Mouse (Mus musculus) 416B (cell line): Measurements from ENCODE around the gene Net1.
"Not testable (repeated sequence)": the region's sequence is repeated elsewhere in the genome, so short reads cannot be mapped to it uniquely, and the experiment has no call there.

Source experiments
- DNase-seq: peaks from one replicate; pipeline ENCODE4 v3.0.0; 2011; ENCODE audit warnings: low read depth

Net1 gene

DNA sequence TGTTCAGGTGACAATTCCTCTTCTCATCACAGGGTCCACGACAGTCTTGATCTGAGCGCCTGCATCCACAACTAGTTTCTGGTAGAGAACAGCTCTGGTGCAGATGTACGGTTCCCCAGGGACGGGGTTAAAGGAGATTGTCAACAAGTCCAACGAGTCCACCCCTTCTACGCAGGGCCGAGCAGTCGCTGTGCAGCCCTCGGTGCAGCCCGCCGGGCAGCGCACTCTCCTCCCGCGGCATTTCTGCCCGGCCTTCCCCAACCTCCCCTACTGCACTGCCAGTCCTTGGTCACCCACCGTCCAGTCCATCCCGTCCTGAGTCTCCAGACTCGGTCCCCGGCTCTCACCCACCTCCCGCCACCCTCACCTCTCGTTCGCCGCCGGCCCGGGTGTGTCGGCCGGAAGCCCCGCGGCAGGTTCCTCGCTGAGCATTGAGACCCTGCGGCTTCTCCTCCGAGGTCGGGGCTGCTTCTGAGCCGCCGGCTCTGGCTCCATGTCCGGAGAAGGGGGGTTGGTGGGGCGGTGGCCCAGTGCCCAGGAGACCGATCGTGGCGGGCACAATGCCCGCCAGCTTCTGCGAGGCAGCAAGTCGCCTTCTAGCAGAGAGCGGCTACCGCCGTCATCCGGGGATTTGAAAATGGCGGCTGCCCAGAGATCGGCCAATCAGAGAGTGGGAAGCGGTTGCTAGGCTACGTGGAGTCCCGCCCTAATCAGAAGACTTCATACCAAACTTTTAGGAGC, at the start of gene Net1, which contains the start of gene Tubal3:
Net1 (minus strand) TSS at position 650 of the 741 bp plus-strand sequence.
Tubal3 (plus strand) TSS at position 704 of the 741 bp plus-strand sequence.
- DNase-seq = peak; percentile 91

DNA sequence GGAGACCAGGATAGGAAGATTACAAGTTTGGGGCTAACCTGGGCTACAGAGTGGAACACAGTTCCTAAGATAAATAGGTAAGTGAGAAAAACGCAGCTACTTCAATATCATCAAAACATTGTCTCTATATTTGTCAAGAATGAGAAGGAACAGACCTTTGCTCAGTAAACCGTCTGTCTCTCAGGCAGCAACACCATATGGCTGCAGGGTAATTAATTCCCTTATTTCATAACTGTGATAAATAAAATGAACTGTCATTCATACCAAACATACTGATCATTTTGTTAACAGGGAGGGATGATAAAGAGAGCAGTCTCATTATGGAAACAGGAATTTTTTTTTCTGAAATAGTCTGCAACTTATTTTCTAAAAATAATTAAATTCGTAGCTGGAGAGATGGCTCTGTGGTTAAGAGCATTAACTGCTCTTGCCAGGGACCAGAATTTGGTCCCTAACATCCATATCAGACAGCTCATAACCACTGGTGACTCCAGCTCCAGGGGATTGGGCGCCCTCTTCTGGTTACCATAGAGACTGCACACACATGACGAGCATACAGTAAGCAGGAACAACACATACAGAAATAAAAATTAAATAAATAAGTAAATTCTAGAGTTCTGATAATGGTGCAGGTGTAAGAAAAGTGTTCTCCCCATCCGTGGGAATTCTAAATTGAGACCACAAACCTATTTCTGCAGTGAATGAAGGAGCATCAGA, 33.3 kb upstream of the Net1 start:
- DNase-seq = peak; percentile 11

DNA sequence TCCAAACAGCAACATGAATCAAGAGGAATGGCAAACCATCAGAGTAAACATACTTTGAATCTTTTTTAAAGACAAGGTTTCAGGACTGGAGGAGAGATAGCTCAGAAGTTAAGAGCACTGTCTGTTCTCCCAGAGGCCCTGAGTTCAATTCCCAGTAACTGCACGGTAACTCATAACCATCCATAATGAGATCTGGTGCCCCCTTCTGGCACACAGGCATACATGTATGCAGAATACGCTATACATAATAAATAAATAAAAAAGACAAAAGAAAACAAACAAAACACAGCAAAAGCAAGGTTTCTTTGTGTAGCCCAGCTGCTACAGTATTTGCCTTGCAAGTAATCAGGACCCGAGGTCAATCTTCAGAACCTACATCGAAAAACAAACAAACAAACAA, 31.5 kb upstream of the Net1 start:
- peak; percentile 5 for DNase-seq

DNA sequence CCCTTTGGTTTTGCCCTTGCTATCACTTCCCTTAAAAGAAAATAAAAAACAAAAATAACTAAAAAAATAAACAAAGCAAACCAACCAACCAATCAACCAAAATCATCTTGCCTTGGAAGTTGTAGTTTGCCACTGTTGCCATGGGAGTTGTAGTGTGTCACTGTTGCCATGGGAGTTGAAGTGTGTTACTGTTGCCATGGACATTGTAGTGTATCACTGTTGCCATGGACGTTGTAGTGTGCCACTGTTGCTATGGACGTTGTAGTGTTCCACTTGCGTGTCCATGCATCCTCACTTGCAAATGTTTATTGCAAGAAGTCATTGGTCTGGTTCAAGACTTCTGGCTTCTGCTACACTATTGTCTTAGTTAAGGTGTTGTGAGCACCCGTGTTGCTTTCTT, 29.2 kb upstream of the Net1 start:
- no peak for DNase-seq

DNA sequence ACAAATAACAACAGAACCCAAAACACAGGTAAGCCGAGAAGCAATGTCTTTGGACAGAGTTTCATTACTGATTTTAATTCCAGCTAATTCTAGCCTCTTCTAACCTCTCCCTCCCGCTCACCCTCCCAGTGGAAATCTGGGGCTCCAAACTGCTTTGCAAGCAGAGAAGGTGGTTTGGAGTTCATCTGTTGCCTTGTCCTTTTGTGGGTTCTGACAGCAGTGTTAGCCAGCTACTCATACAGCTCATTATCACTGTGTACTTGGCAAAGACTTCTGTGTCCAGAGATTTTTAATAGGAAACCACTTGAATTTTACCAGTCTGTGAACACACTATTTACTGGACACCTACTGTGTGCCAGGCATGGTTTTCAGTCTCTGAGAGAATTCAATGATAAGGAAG, 27.2 kb upstream of the Net1 start, which contains the start of gene Ucn3:
Ucn3 (minus strand) TSS at position 101 of the 400 bp plus-strand sequence.
- no peak for DNase-seq

DNA sequence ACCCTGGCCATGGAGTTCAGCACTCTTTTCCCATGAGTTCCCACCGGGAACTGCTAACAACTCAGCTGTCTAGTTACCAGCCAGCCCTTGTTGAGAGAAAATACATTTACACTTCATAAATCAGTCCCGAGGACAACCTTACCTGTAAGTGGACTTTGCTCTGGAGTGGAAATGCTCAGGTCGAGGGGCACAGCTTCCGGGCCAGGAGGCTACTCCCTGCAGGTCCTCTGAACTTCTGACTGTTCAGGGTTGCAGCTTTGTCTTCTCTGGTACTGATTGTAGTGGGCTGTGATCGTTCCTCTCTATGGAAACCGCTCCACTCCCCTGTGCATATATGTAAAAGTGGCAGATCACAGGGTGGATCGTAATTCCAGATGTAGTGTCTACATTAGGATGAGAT, 26.7 kb upstream of the Net1 start:
- DNase-seq = no peak

DNA sequence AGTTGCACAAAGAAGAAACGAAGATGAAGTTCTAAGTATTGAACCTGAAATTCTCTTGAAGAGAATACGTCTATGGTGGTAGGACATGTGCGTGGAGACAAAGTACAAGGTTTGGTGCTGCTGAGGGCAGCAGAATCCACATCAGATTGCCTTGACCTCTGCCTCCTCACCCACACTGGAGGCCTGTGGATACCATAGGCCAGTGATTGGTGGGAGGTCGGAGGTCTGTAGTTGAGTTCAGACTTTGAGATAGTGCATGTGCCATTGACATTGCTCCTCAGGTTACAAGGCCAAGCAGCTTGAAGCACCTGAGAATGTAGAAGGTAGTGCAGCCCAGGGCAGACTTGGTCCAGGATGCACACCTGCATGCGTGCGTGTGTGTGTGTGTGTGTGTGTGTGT, 8.0 kb upstream of the Net1 start:
- DNase-seq = no peak

DNA sequence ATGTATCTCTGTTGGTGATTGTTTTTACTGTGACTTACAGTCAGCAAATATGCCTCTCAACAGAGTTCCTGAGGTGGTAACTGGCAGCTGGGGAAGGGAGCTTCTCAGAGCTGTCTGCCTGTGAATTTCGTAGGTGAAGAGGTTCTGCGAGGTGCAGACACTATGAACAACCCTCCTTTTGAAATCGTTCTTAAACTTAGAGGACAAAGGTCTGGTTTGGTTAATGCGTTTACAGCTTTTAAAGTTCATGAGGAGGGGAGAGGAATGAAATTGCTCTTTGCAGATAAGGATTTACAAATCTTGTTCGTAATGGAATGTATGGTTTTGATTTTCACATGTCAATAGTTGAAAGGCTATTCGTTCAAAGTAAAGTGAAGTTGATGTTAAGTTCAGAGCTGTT, 7.6 kb upstream of the Net1 start:
- DNase-seq = no peak

DNA sequence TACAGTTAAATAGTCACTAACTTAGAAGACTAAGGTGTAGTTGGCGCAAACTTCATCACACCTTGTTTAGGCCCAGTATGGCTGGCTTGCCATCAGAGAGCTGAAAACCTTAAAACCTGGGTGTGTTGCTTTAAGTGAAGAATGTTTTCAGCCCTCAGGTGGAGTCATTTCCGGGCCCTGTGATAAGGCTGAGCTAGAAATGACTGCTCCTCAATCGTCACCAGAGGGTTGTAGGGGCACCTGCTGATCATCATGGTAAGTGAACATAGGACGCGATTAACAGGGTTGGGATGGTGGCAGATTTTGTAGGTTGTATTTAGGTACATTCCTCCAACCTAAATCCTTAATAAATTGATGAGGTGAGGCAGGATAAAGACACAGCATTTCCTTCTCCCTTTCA, 6.5 kb upstream of the Net1 start:
- no peak for DNase-seq

DNA sequence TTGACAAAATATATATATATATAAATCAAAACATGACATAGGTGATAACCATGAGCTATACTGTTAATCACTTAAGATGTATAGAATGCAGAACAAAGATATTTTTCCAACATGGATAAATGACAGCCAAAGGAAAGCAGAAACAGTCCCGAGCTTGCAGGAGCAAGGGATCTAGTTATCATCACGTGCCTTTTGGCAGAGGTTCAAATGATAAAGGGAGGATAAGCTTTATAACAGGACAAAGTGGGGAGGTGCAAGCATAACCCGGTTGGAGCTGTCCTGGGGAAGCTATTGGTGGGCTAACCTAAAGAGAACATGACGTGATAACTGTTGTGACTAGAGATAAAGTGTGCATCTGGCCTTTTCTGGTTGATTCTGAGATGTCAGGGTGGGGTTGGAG, 4.5 kb downstream of the Net1 start:
- DNase-seq = no peak

DNA sequence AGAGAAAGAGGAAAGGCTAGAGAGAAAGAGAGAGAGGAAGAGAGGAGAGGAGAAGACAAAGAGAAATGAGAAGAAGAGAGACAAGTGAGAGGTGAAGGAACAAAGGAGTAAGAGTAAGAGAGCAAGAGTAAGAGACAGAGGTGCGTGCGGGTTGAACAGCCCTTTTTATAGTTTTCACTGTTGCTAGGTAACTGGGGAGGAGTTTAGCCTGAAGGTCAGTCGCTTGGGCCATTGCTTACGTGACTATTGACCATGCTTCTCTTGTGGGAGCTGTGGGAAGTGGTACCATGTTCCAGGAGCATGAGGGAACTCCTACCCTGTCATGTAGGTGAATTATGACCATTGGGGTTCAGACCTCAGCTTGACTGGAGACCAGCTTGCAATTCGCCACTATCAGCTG, 7.7 kb downstream of the Net1 start:
- DNase-seq = no peak

DNA sequence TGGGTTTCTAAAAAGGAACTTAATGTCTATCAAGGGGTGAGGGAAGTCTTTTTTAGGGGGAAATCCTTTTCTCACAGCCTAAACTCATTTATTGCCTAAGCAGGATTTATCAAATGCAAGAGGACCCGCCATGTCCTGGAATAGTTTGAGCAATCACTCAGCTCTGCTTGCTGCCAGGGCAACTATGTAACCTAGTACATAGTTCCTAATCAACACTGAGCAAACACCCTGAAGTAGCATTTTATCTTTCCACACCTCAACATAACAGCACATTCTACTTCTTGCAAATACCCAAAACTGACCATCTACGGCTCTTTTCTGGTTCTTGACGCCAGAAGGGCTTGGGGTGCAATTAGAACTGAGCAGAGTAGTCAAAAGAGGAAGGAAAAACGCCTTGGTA, 9.8 kb downstream of the Net1 start:
- no peak for DNase-seq

DNA sequence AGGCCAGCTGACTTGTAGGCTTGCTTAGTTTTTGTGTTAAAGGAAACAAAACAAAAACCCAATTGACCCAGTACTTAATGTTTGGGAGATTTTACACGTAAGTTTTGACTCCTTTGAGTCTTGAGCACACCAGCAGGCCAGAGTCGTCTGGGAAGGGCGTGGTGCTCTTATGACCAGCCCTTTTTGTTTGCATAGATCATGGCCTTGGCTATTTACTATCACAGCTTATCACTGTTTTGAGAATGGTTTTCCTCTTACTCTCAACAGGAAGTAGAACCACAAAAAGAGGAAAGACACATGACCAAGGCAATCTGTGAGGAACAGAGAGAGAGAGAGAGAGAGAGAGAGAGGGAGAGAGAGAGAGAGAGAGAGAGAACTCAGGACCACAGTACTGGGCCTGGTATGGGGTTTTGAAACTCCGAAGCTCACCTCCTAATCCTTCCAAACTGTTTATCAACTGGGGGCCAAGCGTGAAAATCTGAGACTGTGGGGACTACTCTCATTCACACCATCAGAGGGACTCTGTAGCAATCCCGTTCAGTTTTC, 10.8 kb downstream of the Net1 start:
- no peak for DNase-seq

DNA sequence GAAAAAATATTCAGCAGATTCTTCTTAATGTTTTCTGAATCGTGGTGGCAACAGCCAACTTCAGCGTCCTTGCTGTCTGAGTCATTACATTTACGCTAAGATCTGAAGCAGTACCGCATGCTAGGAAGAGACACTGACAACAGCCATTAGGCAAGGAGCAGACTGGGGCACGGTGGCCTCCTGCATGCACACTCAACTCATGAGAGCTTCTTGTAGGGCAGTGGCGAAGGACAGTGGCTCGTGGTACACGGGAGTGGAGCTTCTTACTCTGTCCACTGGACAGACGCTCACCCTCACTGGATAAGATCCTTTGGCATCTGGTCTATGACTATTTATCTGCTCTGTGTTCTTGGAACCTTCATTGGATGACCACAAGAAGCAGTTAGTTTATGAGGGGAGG, 18.7 kb downstream of the Net1 start:
- no peak for DNase-seq

DNA sequence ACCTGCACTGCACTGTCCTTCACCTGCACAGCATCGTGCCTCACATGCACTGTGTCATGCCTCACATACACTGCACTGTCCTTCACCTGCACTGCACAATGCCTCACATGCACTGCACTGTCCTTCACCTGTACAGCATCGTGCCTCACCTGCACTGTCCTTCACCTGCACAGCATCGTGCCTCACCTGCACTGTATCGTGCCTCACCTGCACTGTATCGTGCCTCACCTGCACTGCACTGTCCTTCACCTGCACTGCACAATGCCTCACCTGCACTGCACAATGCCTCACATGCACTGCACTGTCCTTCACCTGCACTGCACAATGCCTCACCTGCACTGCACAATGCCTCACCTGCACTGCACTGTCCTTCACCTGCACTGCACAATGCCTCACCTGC, 19.8 kb downstream of the Net1 start:
- DNase-seq = not testable (repeated sequence)

DNA sequence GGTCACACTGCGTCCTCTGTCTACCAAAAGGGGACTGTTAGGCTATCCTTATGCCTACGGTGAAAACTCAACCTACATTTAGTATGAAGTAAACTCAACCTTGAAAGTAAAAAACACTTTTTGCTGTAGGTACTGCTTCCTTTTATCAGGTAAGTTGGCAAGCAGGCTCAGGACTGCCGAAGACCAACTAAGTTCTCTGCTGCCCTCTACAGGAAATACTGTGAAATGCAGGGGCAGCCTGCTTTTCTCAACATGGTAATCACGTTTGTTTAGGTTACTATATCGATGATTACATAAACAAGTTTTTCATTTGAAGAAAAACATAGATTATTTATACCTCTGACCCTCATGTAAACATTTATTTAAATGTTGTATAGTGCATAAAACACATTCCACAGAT, 21.1 kb downstream of the Net1 start:
- DNase-seq = peak; percentile 79

DNA sequence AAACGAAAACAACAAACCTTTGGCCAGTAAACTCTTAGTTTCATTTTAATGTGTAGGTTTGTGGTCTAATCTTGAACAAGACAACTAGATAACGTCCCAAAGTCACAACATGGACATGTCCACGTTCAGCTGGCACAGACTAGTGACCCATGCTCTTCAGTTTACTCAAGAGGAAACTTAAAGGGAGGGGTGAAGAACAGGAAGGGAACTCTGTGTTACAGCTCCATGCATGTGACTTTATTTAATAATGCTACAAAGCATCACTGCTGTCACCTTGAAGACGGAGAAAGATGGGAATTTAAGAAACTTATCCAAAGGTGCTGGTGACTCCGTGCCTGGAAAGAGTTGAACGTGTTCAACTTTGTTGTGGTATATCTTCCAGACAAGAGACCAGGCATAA, 22.0 kb downstream of the Net1 start:
- no peak for DNase-seq

DNA sequence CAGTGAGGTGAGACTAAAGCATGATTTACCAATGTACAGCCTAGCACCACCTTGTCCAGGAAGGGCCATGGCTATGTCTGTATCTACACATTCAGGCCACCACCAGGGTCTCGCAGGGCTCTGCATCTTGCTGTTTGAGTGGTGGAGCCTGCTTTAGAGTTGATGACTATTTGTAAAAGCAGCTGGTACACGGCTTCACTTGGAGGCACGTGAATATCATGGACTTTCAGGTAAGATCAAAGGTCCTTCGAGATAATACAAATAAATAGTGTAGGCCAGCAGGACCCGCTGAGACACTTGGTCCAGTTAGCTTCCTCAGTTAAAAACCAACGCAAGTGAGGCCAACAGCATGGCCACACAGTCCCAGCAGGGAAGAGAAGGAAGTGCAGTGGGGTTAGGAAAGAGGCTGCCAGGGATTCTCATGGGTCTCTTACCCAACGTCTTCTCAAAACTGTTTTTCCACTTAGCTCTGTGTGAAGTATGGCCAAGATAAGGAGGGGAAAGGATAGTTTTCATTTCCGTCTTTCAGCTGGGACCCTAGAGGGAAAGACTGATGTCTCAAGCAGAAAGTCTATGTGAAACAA, 22.5 kb downstream of the Net1 start:
- DNase-seq = no peak

DNA sequence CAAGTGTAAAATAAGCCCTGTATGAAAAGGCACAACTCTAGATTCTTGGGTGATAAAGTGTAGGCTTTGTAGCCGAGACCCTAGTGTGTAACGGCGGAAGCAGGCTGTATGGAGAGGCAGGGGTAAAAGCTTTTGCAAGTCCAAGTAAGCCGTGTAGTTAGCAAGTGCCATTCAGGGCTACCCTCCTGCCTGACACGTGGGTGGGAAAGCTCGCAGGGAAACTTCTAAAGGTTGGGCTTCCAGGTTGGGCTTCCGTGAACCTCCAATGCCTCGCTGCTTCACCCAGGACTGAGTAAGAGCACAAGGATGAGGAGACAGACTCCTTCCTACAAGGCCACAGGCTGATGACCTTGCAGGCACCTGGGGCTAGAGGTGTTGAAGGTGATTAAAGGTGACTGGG, 23.5 kb downstream of the Net1 start:
- no peak for DNase-seq

DNA sequence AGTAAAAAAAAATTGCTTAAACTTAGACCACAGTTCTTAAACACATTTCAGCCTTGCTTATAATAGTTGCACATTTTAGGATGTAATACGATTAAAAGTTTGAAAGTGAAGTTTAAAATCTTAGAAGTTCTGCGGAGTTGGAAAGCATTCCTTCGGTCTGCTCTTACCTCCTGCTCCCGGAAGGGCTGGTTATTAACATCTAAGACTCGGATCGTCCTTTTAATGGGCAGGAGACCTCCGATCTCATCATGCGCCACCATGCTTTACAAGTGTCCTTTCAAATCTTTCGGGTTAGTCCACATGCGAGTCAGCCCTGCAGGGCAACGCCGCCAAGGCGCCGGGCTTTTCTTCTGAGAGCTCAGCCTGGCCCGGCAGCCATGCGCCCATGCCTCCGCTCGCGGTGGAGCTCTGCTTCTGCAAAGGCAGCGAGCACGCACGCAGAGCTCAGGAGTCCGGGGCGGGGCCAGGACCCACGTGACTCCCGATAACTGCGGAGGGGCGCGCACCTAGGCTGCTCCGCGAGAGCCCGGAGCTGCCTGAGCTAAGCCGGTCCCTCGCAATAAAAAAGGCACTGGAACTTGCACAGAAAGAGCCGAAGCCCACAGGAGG, 24.8 kb downstream of the Net1 start:
- peak; percentile 92 for DNase-seq

DNA sequence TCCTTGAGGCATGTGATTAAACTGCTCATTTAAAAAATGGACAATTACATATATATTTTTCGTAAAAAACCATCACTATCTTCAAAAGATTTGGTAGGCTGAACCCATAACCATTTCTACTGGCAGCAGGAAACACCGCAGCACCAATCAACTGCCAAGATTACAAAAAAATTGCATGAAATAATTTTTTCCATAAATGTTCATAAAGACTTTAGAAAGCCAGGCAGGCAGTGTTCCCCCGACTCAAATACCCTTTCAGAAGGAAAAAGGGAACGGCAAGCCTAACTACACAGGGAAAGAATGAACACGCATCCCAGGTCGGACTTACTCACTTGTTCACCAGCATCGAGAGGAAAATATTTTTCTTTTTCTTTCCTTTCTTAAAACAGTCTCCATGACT, 25.4 kb downstream of the Net1 start:
- peak; percentile 48 for DNase-seq

DNA sequence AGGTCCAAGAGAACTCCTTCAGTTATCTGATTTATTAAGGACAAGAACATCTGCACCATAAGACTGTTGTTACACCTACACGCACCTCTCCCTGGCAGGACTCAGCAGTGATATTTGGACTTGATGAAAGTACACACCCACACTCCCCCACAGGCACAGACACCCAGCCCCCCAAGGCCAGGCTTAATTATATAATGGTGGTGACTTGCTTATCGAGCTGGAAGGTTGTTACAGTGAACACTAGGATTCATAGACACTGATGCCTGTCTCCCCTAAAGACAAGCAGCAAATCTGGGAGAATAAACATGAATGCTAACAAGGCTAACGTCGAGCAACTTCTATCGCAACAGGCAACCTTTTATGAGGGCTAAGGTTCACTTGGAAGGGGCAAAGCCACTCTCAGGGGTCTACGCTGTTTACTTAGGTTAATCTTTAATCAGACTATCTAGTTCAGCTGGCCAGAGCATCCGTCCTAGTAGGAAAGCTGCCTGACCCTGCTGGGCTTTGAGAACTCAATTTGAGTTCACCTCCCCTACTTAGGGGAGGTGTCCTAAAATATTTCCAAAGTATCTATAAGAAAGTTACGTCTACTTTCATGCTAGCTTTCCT, 26.4 kb downstream of the Net1 start:
- no peak for DNase-seq
